Mouse (Mus musculus): ENCODE measurements around the gene Casp3.

DNA sequence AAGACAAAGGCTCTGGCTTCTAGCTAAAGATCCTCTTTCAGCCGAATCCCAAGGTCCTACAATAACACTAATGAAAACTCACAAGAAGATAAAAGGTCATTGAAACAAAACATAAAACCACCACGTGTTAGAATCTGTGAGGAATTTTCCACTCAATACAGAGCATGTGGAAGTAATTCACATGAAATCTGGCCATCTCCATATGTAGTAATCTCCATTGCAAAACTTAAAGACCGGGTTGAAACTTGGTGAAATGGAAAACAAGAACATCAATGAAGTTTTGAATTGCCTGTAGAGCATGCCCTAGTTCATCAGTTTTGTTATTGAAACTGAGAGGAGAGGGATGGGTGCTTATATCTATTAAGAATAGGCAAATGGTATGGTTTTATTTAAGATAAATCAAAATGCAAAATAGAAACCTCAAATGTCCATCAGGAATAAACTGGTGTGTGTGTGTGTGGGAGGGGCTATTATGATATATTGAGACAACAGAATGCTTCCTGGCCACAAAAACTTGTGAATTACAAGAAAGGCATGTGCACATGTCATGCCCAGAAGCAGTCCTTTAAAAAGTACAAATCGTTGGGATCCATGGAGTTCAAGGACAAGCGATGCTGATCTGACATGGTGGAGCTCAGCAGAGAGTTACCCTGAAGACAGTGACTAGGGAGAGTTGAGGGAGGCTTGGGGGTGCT, 63.7 kb downstream of the Casp3 start:
- TF ChIP-seq CTCF (IDR thresholded peaks at IDR 0.05; ENCODE audit: low read depth, low read length), result no peak
- TF ChIP-seq POLR2A (IDR thresholded peaks at IDR 0.05; ENCODE audit: extremely low read depth, insufficient read depth, low read length), result no peak

All from liver, adult 2 months (tissue).